Mouse (Mus musculus) kidney, adult 2 months (tissue): ENCODE data around the gene Fscb. TPM values are rescaled to one million over a fixed set of nuclear protein-coding genes. Genes with fewer than 3 reads are reported as not detected.

Source experiments
- DNase-seq: peaks from one replicate; pipeline ENCODE4 v3.0.0; 2021
- H3K27ac ChIP-seq: fragments of 200-500 bp; 2 replicates; pipeline ENCODE4 v1.5.1; 2012; ENCODE audit warnings: low read depth, low read length, control low read depth, inconsistent platforms; ENCODE audit not compliant: insufficient read depth
- H3K27me3 ChIP-seq: fragments of 200-500 bp; replicated peaks from 2 replicates; pipeline ENCODE4 v1.6.1; 2012; ENCODE audit warnings: mild to moderate bottlenecking, moderate library complexity, low read length, inconsistent platforms; ENCODE audit not compliant: control insufficient read depth, insufficient read depth
- H3K36me3 ChIP-seq: fragments of 200-500 bp; 2 replicates; pipeline ENCODE4 v1.6.1; 2012; ENCODE audit warnings: mild to moderate bottlenecking, moderate library complexity, low read length, inconsistent platforms; ENCODE audit not compliant: control insufficient read depth, insufficient read depth
- H3K4me1 ChIP-seq: fragments of 200-500 bp; 2 replicates; pipeline ENCODE4 v1.6.1; 2011; ENCODE audit warnings: low read length; ENCODE audit not compliant: control insufficient read depth, insufficient read depth
- H3K4me3 ChIP-seq: fragments of 200-500 bp; 2 replicates; pipeline ENCODE4 v1.5.1; 2011; ENCODE audit warnings: mild to moderate bottlenecking, low read depth, low read length, control low read depth; ENCODE audit not compliant: insufficient read depth
- CTCF ChIP-seq: fragments of 200-500 bp; conservative IDR thresholded peaks from 2 replicates; pipeline ENCODE4 v1.5.1; 2011; ENCODE audit warnings: low read depth, mild to moderate bottlenecking, control low read depth, low read length, moderate library complexity, mixed read lengths; ENCODE audit not compliant: insufficient read depth, insufficient read length
- POLR2A ChIP-seq: fragments of 200-500 bp; IDR thresholded peaks from one replicate; pipeline ENCODE4 v1.6.1; 2011; ENCODE audit warnings: low read depth, low read length, control low read depth
- WGBS: fragments of 180-500 bp; shearing (Covaris S2); methylation state at CpG from one replicate; pipeline ENCODE4 v1.1.7; 2018; 5-methylcytosine and 5-hydroxymethylcytosine counted together
- polyA plus RNA-seq: library from polyadenylated mRNA; depleted of rRNA; stranded (reverse); fragments of >200 nt; gene quantifications from 2 replicates; pipeline ENCODE4 v1.2.3, GENCODE M21; 2012; rRNA removed

Fscb gene
- polyA plus RNA-seq = 0.03 TPM in 1 of 2 replicates, not detected in the other

- Histone ChIP-seq H3K27me3 (no peaks in the 10 kb centered on the region), H3K4me3 (no peak within 1 kb of the TSS), H3K27ac (no peak within 1 kb of the TSS), H3K36me3 (no peaks in the 10 kb centered on the region), H3K4me1 (no peaks in the 10 kb centered on the region)
- TF ChIP-seq POLR2A (no peak), CTCF (no peak)
- no peak for DNase-seq
- WGBS = 70% methylated on average over 1 of the region's 1 CpGs
Observed at GRCm38 (mm10) chr12:64474590-64474989, at the start of gene Fscb. TSS of gene Fscb (minus strand) at chr12:64474690.

- DNase-seq = no peak
Observed at GRCm38 (mm10) chr12:64516775-64517174, 42.3 kb upstream of the Fscb start.

DNA sequence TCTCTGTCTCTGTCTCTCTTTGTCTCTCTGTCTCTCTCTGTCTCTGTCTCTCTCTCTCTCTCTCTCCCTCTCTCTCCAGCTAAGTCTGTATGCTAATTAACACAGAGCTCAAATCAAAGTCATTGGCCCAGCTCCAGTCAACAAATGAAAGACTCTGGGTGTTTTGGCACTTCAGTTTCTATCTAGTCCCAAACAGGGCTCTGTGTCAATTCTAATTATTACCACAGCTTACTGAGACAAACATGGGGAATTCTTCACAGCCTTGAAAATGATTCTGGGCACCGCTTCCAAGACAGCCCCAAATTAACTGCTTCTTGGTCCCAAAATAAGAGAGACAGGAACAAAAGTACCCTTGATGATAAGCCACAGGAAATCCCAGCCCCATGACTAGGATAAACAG, 38.9 kb upstream of the Fscb start:
- no peak overlapping the region for H3K4me3 ChIP-seq
- no peaks in the 10 kb centered on the region for H3K4me1 ChIP-seq
- H3K27me3 ChIP-seq = no peaks in the 10 kb centered on the region
- H3K27ac ChIP-seq = no peak overlapping the region
- DNase-seq = no peak
- TF ChIP-seq POLR2A = no peak
- TF ChIP-seq CTCF = no peak
- WGBS = 86% methylated on average over 1 of the region's 1 CpGs
- no peaks in the 10 kb centered on the region for H3K36me3 ChIP-seq

More at GRCm38 (mm10) chr12:64516775-64517174, 42.3 kb upstream of the Fscb start:
- H3K27ac ChIP-seq = no peak overlapping the region
- H3K4me1 ChIP-seq = no peaks in the 10 kb centered on the region
- 63% methylated on average over 2 of the region's 2 CpGs for WGBS
- H3K36me3 ChIP-seq = no peaks in the 10 kb centered on the region
- TF ChIP-seq CTCF (no peak), POLR2A (no peak)
- no peaks in the 10 kb centered on the region for H3K27me3 ChIP-seq
- no peak overlapping the region for H3K4me3 ChIP-seq

- Histone ChIP-seq H3K36me3 (no peaks in the 10 kb centered on the region), H3K4me1 (no peaks in the 10 kb centered on the region), H3K27ac (no peak overlapping the region), H3K27me3 (no peaks in the 10 kb centered on the region), H3K4me3 (no peak overlapping the region)
- 55% methylated on average over 5 of the region's 5 CpGs for WGBS
- TF ChIP-seq POLR2A = no peak
- TF ChIP-seq CTCF = no peak
- peak; percentile 7 for DNase-seq
Observed at GRCm38 (mm10) chr12:64497706-64498105, 23.2 kb upstream of the Fscb start.

DNA sequence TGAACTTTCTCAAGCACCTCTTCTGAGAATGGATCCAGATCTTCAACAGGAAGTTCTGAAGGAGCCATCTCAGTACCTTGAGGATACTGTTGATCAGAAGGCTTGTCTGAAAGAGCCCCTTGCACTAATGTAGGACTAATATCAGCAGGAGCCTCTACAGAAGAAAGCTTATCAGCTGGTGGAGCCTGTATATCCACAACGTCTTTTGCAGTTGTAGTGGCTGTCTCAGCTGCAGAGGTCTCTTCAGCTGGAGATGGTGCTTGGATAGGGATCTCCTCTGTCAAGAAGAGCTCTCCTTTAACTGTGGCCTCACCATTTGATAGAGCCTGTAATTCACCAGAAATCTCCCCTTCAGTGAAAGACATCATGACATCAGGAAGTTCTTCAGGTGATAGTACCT, 875 bp downstream of the Fscb start:
- no peaks in the 10 kb centered on the region for H3K27me3 ChIP-seq
- no peak overlapping the region for H3K4me3 ChIP-seq
- no peaks in the 10 kb centered on the region for H3K4me1 ChIP-seq
- TF ChIP-seq POLR2A (no peak), CTCF (no peak)
- H3K36me3 ChIP-seq = no peaks in the 10 kb centered on the region
- H3K27ac ChIP-seq = no peak overlapping the region
- 82% methylated on average over 1 of the region's 1 CpGs for WGBS
- DNase-seq = no peak

DNA sequence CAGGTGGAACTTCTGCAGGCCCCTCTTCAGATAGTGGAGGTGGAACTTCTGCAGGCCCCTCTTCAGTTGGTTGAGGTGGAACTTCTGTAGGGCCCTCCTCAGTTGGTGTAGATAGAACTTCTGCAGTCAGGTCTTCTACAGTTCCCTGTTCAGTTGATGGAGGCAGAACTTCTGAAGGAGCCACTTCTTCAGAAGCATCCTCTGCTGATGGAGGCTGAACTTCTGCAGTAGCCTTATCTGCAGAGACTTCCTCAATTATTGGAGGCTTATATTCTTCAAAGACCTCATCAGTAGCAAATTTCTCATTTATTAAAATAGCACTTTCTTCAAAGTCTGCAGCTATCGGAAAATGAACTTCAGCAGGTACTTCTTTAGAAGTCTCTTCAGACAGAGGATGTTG, 1.4 kb downstream of the Fscb start:
- Histone ChIP-seq H3K4me1 (no peaks in the 10 kb centered on the region), H3K27ac (no peak overlapping the region), H3K27me3 (no peaks in the 10 kb centered on the region), H3K4me3 (no peak overlapping the region), H3K36me3 (no peaks in the 10 kb centered on the region)
- DNase-seq = no peak
- 89% methylated on average over 1 of the region's 1 CpGs for WGBS
- TF ChIP-seq POLR2A = no peak
- TF ChIP-seq CTCF = no peak

DNA sequence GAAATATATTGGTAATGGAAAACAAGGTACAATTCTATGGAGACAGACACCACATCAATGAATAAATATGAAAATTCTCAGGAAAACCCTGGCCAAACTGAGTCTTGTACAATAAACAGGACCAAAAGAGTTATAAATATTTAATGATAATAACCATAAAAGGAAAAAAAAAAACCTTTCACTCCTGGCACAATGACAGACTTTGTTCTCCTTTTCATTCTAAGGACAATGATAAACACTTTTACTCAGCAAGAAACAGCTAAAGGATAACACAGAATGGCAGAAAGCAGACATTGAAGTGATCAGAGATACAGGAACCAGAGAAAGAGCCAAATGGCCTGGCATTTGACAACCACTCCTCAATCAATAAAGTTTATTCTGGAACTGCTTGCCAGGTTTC, 19.3 kb downstream of the Fscb start:
- DNase-seq = no peak
- TF ChIP-seq POLR2A (no peak), CTCF (no peak)
- H3K4me3 ChIP-seq = no peak overlapping the region
- H3K36me3 ChIP-seq = no peaks in the 10 kb centered on the region
- no peaks in the 10 kb centered on the region for H3K4me1 ChIP-seq
- no peak overlapping the region for H3K27ac ChIP-seq
- H3K27me3 ChIP-seq = no peaks in the 10 kb centered on the region

GRCm38 (mm10) chr12:64449911-64450310, 24.6 kb downstream of the Fscb start:
- H3K4me1 ChIP-seq = no peaks in the 10 kb centered on the region
- TF ChIP-seq CTCF (no peak), POLR2A (no peak)
- DNase-seq = no peak
- no peaks in the 10 kb centered on the region for H3K27me3 ChIP-seq
- H3K27ac ChIP-seq = no peak overlapping the region
- WGBS = 79% methylated on average over 9 of the region's 9 CpGs
- no peak overlapping the region for H3K4me3 ChIP-seq
- H3K36me3 ChIP-seq = no peaks in the 10 kb centered on the region
